Mouse (Mus musculus): ENCODE data around the gene Rcor1.
A peak's percentile ranks its signal among the peaks of the same experiment; 100 is the strongest.

Gene Rcor1

GRCm38 (mm10) chr12:111038976-111039612, at the start of gene Rcor1:
Gene Rcor1 (plus strand): TSS chr12:111039351.
- peak; percentile 100 for DNase-seq (ENCODE audit: low read depth)

- DNase-seq (ENCODE audit: low read depth) = no peak
Observed at GRCm38 (mm10) chr12:110989409-110989808, 49.7 kb upstream of the Rcor1 start.

- DNase-seq (ENCODE audit: low read depth) = no peak
Observed at GRCm38 (mm10) chr12:110990500-110990899, 48.7 kb upstream of the Rcor1 start.

- peak; percentile 91 for DNase-seq (ENCODE audit: low read depth)
Observed at GRCm38 (mm10) chr12:110991361-110992127, 47.6 kb upstream of the Rcor1 start.

GRCm38 (mm10) chr12:110992128-110992553, 47.0 kb upstream of the Rcor1 start:
- peak; percentile 86 for DNase-seq (ENCODE audit: low read depth)

- no peak for DNase-seq (ENCODE audit: low read depth)
Observed at GRCm38 (mm10) chr12:110992771-110993170, 46.4 kb upstream of the Rcor1 start.

GRCm38 (mm10) chr12:110993226-110993625, 45.9 kb upstream of the Rcor1 start:
- DNase-seq (ENCODE audit: low read depth) = no peak

- no peak for DNase-seq (ENCODE audit: low read depth)
Observed at GRCm38 (mm10) chr12:110994666-110995065, 44.5 kb upstream of the Rcor1 start.

- no peak for DNase-seq (ENCODE audit: low read depth)
Observed at GRCm38 (mm10) chr12:110998092-110998491, 41.1 kb upstream of the Rcor1 start.

GRCm38 (mm10) chr12:110999820-111000219, 39.3 kb upstream of the Rcor1 start:
- no peak for DNase-seq (ENCODE audit: low read depth)

GRCm38 (mm10) chr12:111000956-111001355, 38.2 kb upstream of the Rcor1 start:
- no peak for DNase-seq (ENCODE audit: low read depth)

GRCm38 (mm10) chr12:111004142-111004541, 35.0 kb upstream of the Rcor1 start:
- DNase-seq (ENCODE audit: low read depth) = no peak

GRCm38 (mm10) chr12:111005803-111006202, 33.3 kb upstream of the Rcor1 start:
- no peak for DNase-seq (ENCODE audit: low read depth)

GRCm38 (mm10) chr12:111006339-111006738, 32.8 kb upstream of the Rcor1 start:
- DNase-seq (ENCODE audit: low read depth) = no peak

- peak; percentile 72 for DNase-seq (ENCODE audit: low read depth)
Observed at GRCm38 (mm10) chr12:111007134-111008103, 31.7 kb upstream of the Rcor1 start.

- DNase-seq (ENCODE audit: low read depth) = no peak
Observed at GRCm38 (mm10) chr12:111008500-111009490, 30.4 kb upstream of the Rcor1 start.

GRCm38 (mm10) chr12:111009615-111010257, 29.4 kb upstream of the Rcor1 start:
- DNase-seq (ENCODE audit: low read depth) = peak; percentile 44

GRCm38 (mm10) chr12:111016807-111017206, 22.3 kb upstream of the Rcor1 start:
- DNase-seq (ENCODE audit: low read depth) = no peak

GRCm38 (mm10) chr12:111018068-111018467, 21.1 kb upstream of the Rcor1 start:
- DNase-seq (ENCODE audit: low read depth) = no peak

- DNase-seq (ENCODE audit: low read depth) = no peak
Observed at GRCm38 (mm10) chr12:111019086-111019485, 20.1 kb upstream of the Rcor1 start.

All from c-Kit-positive CD71-positive TER-119-negative erythroid progenitor cells, embryonic 14.5 days (primary cell).